Mouse (Mus musculus) CD4-positive naive resting alpha-beta T cell, adult 76 days (primary cell): ENCODE results near the gene Gm45902. TPM values are rescaled to one million over a fixed set of nuclear protein-coding genes. Genes with fewer than 3 reads are reported as not detected.

ENCODE experiments used
- total RNA-seq: library from RNA; stranded (reverse); gene quantifications from one replicate; pipeline ENCODE4 v1.2.4, GENCODE M21; 2023

Gene Gm45902
- total RNA-seq, result 16.3 TPM

DNA sequence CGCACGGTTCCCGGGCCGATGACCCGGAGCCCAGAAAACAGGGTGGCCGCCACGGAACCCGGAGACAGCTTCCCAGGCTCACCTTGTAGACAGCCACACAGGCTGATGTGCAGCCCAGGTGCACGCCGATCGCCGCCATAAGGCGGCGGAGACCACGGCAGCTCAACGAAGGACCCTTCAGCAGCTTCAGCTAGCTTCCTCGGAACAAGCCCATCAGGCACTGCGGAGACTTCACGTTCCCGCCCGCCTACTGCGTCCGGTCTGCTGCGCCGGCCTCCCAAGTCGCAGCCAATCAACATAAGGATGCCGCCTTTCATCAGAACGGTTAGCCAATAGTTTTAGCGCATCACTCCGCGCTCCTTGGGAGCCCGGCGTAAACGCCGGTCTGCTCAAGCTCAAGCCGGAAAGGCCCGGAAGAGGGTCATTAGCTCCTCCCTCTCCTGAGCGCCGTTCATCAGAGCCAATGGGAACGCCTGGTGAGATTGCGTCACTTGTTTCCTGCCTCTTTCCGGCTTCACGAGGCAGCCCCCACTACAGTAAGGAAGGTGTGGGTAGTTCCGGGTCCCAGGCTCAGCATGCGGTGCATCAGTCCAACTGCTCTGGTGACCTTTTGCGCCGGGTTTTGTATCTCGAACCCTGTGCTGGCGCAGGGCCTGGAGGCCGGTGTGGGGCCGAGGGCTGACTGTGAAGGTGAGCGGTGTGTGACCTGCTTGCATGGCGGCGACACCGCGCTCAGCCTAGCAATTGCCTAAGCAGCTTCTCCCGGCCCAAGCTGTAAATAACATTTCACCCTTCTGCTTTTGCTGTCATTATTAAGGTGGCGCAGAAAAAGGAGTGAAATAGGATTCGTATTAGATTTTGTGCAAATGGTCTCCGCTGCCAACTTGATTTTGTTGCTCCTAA is at the start of gene Gm45902, which contains the start of the genes Hspa14 and Cdnf:
Gm45902 (minus strand) TSS at position 239 of the 903 bp plus-strand sequence.
Hspa14 (minus strand) TSS at position 263 of the 903 bp plus-strand sequence.
Cdnf (plus strand) TSS at position 479 of the 903 bp plus-strand sequence.

DNA sequence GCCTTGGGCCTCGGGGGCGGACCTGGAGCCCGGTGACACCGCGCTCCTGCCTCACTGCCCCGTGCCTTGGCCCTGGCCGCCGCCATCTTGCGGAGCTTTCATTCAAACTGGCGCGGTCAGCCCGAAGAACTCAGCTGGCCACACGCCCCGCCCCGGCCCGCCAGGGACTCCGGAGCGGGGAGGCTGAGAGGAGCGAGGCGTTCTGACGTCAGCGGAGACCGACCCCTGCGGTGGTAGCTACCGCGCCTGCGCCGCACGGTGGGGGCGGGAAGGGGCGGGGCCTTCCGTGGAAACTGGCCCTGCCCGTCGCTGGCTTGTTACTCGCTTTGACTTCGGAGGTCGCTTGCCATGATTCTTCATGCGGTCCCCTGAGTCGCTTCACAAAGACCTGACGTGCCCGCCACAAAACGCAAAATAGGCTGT is 37.7 kb downstream of the Gm45902 start, which contains the start of gene Suv39h2:
Suv39h2 (minus strand) TSS at position 171 of the 423 bp plus-strand sequence.

Other genes with a start within 250 kb of the Gm45902 start
- 39.0 TPM for gene Nmt2, start 228.6 kb downstream of the Gm45902 start, total RNA-seq
- 4.5 TPM for gene Rpp38, start 180.1 kb downstream of the Gm45902 start, total RNA-seq
- not detected for gene Acbd7, start 176.6 kb downstream of the Gm45902 start, total RNA-seq
- not detected for gene Olah, start 115.6 kb downstream of the Gm45902 start, total RNA-seq
- gene Meig1, start 90.1 kb downstream of the Gm45902 start, total RNA-seq, result not detected
- gene Dclre1c, start 88.7 kb downstream of the Gm45902 start, total RNA-seq, result 41.8 TPM
- gene Suv39h2, start 37.8 kb downstream of the Gm45902 start, total RNA-seq, result 3.9 TPM
- gene Hspa14, start within 50 bp of the Gm45902 start, total RNA-seq, result 108 TPM
- 0.35 TPM for gene Cdnf, start 240 bp upstream of the Gm45902 start, total RNA-seq
- 487 TPM for gene Fam107b, start 57.7 kb upstream of the Gm45902 start, total RNA-seq